Mouse (Mus musculus) cerebellum, adult 2 months (tissue): ENCODE data around the gene Atg13. TPM values are rescaled to one million over a fixed set of nuclear protein-coding genes. Genes with fewer than 3 reads are reported as not detected.

Experiments
- DNase-seq, 2 experiments: peaks; one replicate each; pipeline ENCODE4 v3.0.0; 2021
- H3K27ac ChIP-seq: fragments of 200-500 bp; 2 replicates; pipeline ENCODE4 v1.5.1; 2012; ENCODE audit warnings: low read length, control low read depth, inconsistent platforms; ENCODE audit not compliant: insufficient read depth
- H3K27me3 ChIP-seq: fragments of 200-500 bp; 2 replicates; pipeline ENCODE4 v1.6.1; 2012; ENCODE audit warnings: inconsistent platforms, mild to moderate bottlenecking, low read length, moderate library complexity; ENCODE audit not compliant: control insufficient read depth, insufficient read depth
- H3K4me1 ChIP-seq: fragments of 200-500 bp; 2 replicates; pipeline ENCODE4 v1.6.1; 2011; ENCODE audit warnings: low read length; ENCODE audit not compliant: control insufficient read depth, insufficient read depth
- H3K4me3 ChIP-seq: fragments of 200-500 bp; replicated peaks from 2 replicates; pipeline ENCODE3; 2011; ENCODE audit warnings: mild to moderate bottlenecking, low read depth, low read length, control low read depth; ENCODE audit not compliant: insufficient read depth
- CTCF ChIP-seq: fragments of 200-500 bp; IDR thresholded peaks from 2 replicates; pipeline ENCODE4 v1.5.1; 2011; ENCODE audit warnings: low read depth, mild to moderate bottlenecking, control low read depth, low read length, moderate library complexity, borderline replicate concordance; ENCODE audit not compliant: insufficient read depth
- POLR2A ChIP-seq: fragments of 200-500 bp; IDR thresholded peaks from 2 replicates; pipeline ENCODE4 v1.6.1; 2011; ENCODE audit warnings: low read length, control low read depth, borderline replicate concordance; ENCODE audit not compliant: insufficient read depth
- WGBS: fragments of 180-500 bp; shearing (Covaris S2); methylation state at CpG from one replicate; pipeline ENCODE4 v1.1.7; 2018; 5-methylcytosine and 5-hydroxymethylcytosine counted together
- polyA plus RNA-seq: library from polyadenylated mRNA; depleted of rRNA; stranded (reverse); fragments of >200 nt; gene quantifications from 2 replicates; pipeline ENCODE4 v1.2.3, GENCODE M21; 2012

The Atg13 gene
- polyA plus RNA-seq, 1 experiment: 126 TPM

GRCm38 (mm10) chr2:91660981-91661380 is 49.4 kb downstream of the Atg13 start:
- Histone ChIP-seq H3K4me1 (no peaks in the 10 kb centered on the region), H3K4me3 (no peak overlapping the region), H3K27me3 (no peaks in the 10 kb centered on the region), H3K27ac (no peak overlapping the region)
- 90% methylated on average over 6 of the region's 6 CpGs for WGBS
- no peak for DNase-seq
- no peak for TF ChIP-seq POLR2A
- no peak for TF ChIP-seq CTCF

- no peak for TF ChIP-seq POLR2A
- TF ChIP-seq CTCF: no peak
- Histone ChIP-seq H3K4me3 (no peak overlapping the region), H3K27me3 (no peaks in the 10 kb centered on the region), H3K27ac (no peak overlapping the region), H3K4me1 (no peaks in the 10 kb centered on the region)
- 96% methylated on average over 8 of the region's 8 CpGs for WGBS
- DNase-seq: no peak
These were observed 50.7 kb downstream of the Atg13 start for GRCm38 (mm10) chr2:91659657-91660056.

GRCm38 (mm10) chr2:91656774-91657173 is 53.6 kb downstream of the Atg13 start:
- DNase-seq: no peak

GRCm38 (mm10) chr2:91655827-91656226 is 54.5 kb downstream of the Atg13 start:
- no peak for TF ChIP-seq POLR2A
- no peak for TF ChIP-seq CTCF
- WGBS: 67% methylated on average over 6 of the region's 6 CpGs

More at GRCm38 (mm10) chr2:91656774-91657173, 53.6 kb downstream of the Atg13 start:
- no peak overlapping the region for H3K4me3 ChIP-seq
- no peaks in the 10 kb centered on the region for H3K27me3 ChIP-seq
- no peak overlapping the region for H3K27ac ChIP-seq
- 0 out of 2 replicates have a peak, but pooled peaks cover 5% of the 10 kb centered on the region for H3K4me1 ChIP-seq
- no peak for TF ChIP-seq CTCF
- TF ChIP-seq POLR2A: no peak
- 77% methylated on average over 8 of the region's 8 CpGs for WGBS

GRCm38 (mm10) chr2:91655388-91655787 is 55.0 kb downstream of the Atg13 start:
- WGBS: 91% methylated on average over 5 of the region's 5 CpGs
- H3K27ac ChIP-seq: no peak overlapping the region
- TF ChIP-seq CTCF: no peak
- no peak for TF ChIP-seq POLR2A
- no peaks in the 10 kb centered on the region for H3K27me3 ChIP-seq
- no peak overlapping the region for H3K4me3 ChIP-seq
- 0 out of 2 replicates have a peak, but pooled peaks cover 5% of the 10 kb centered on the region for H3K4me1 ChIP-seq
- no peak for DNase-seq

More at GRCm38 (mm10) chr2:91655827-91656226, 54.5 kb downstream of the Atg13 start:
- 0 out of 2 replicates have a peak, but pooled peaks cover 5% of the 10 kb centered on the region for H3K4me1 ChIP-seq
- H3K4me3 ChIP-seq: no peak overlapping the region
- no peak for DNase-seq
- no peak overlapping the region for H3K27ac ChIP-seq
- no peaks in the 10 kb centered on the region for H3K27me3 ChIP-seq

- no peak overlapping the region for H3K4me3 ChIP-seq
- WGBS: 43% methylated on average over 6 of the region's 6 CpGs
- H3K27me3 ChIP-seq: no peaks in the 10 kb centered on the region
- TF ChIP-seq POLR2A (no peak), CTCF (no peak)
- H3K27ac ChIP-seq: no peak overlapping the region
- DNase-seq: no peak
- 0 out of 2 replicates have a peak, but pooled peaks cover 5% of the 10 kb centered on the region for H3K4me1 ChIP-seq
These were observed 57.5 kb downstream of the Atg13 start for GRCm38 (mm10) chr2:91652863-91653262.

GRCm38 (mm10) chr2:91651458-91652258 is 58.7 kb downstream of the Atg13 start:
- Histone ChIP-seq H3K4me3 (no peak overlapping the region), H3K27ac (no peak overlapping the region), H3K27me3 (no peaks in the 10 kb centered on the region), H3K4me1 (0 out of 2 replicates have a peak, but pooled peaks cover 5% of the 10 kb centered on the region)
- 84% methylated on average over 14 of the region's 14 CpGs for WGBS
- DNase-seq: no peak
- TF ChIP-seq CTCF (no peak), POLR2A (no peak)

- 12% methylated on average over 16 of the region's 16 CpGs for WGBS
- TF ChIP-seq POLR2A (no peak), CTCF (no peak)
These were observed 59.9 kb downstream of the Atg13 start for GRCm38 (mm10) chr2:91650360-91650995.

More at GRCm38 (mm10) chr2:91650360-91650995, 59.9 kb downstream of the Atg13 start:
- peak overlapping the region; percentile 85 for H3K4me3 ChIP-seq
- H3K27me3 ChIP-seq: no peaks in the 10 kb centered on the region
- H3K27ac ChIP-seq: 0 out of 2 replicates have a peak overlapping the region, but pooled peaks have one; percentile 18
- H3K4me1 ChIP-seq: 0 out of 2 replicates have a peak, but pooled peaks cover 5% of the 10 kb centered on the region
- no peak for DNase-seq
